Mouse (Mus musculus): ENCODE measurements around the gene Ap5m1.
"Not testable (repeated sequence)": the region's sequence is repeated elsewhere in the genome, so short reads cannot be mapped to it uniquely, and the experiment has no call there.

Ap5m1 gene

DNA sequence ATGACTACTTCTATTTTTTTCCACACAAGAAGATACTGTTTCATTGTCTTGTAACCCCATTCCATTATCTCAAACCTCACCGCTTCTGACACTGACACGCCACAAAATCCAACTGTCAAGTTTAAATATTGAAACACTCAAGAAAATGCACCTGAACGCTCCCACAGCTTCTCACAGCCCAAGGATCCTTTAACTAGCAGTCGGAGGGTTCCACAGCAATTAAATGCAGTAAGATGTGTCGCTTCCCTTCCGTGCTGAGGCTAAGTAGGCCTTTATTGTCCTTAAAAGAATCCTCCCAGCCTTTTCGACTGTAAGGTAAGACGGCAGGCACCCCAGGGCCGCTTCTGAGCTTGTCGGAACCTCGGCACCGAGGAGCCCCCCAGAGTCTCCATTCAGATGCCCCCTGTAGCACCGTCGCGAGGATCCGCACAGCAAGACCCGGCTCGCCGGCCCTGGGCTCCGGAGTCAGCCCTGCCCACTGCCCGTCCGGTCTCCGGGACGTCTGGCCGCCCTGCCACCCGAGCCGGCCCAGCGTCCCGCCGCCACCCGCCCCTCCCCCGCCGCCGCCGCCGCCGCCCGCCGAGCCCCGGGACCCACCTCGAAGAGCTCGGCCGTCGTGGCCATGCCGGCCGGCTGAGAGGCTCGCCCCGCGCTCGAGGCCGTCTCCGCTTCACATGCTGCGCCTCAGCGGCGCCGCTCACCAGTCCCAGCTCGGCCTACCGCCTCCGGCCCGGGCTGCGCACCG lies at the start of gene Ap5m1:
Ap5m1 (plus strand) TSS at position 569 of the 745 bp plus-strand sequence.
- DNase-seq = no peak

DNA sequence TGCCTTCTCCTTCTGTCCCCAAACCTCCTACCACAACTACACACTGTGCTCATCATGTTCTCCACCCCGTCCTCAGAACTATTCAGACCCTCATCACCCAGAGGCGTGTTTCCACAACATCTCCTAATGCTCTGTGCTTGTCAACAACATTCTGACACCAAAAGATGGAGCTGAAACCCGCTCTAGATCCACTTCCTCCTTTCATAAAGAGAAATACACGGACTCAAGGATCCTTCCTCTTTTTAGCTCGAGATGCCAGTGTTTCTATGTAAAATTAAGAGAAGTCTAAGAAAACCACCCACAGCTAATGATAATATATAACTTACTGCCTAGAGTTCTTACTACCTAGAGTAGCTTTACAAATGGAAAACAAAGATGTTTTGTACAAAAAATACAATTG lies 46.1 kb upstream of the Ap5m1 start:
- DNase-seq = no peak

DNA sequence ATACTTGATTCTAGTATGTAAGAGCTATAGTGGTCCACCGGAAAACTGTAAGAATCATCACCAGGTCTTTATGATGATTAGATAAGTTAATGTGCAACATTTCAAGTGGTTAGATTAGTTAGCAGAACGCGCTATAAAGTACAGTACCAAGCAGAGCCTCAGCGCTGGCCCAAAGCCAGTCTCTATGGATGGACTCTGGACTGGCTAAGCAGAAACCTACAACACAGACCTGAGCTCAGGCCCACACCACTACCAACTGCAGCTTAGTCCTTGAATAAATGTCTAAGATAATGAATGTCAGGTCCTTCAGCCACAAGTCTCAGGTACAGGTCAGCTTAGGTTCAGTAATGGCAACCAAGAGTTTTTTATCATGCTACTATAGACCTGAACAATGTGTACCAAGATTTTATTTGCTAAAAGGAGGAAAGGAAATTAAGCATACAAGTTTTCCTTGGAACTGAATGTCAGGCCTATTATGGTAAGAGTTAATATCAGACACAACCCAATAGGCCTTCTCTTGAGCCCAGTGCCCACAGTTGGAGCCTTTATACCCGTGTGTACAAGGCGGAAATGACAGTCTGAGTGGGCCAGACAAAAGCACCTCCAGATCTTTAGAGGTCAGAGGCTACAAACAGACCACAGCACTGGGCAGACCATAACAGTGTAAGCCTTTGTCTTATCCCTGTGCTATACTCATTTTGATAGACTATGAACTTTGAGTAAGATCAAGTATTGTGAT lies 38.7 kb upstream of the Ap5m1 start:
- no peak for DNase-seq

DNA sequence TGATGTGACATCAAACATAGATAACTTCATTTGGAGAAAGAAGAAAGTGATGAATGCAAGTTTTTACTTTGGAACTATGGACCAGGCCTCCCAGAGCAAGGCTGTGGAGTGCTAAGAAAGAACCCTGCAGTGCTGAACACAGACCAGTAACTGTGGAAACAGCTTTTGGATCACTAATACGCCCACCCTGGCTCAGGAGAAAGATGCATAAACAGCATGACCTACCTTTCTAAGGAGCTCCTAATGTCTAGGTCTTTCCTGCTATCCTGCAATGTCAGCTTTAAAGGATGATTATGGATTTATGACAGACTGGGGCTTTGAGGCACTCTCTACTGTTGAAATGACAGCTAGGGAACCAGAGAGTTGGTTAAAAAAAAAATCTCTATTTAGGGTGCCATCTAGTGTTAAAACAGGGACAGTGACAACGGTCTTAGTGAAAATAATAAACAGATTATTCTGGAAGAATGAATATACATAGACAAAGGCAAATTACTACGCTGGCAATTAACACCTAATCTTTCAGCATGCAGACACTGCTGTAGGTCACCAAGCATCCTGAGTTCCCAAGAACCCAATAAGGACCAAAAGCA lies 38.0 kb upstream of the Ap5m1 start:
- DNase-seq = peak; percentile 8

DNA sequence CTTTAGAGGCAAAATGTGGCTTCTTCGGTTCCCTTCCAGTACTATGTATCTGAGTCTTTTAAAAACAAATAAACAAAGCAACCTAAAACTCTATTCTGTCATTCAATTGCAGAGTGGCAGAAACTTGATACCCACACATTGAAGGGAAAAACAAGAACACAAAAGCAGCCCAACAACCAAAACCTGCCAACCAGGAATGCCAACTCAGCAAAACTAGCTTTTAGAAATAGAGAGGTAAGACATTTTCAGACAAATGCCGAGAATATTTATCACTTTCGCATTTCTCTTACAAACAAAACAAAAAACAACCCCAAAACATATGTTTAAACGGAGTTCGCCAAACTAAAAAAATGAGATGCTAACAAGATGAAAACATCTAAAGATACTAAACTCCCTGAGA lies 36.9 kb upstream of the Ap5m1 start:
- no peak for DNase-seq

DNA sequence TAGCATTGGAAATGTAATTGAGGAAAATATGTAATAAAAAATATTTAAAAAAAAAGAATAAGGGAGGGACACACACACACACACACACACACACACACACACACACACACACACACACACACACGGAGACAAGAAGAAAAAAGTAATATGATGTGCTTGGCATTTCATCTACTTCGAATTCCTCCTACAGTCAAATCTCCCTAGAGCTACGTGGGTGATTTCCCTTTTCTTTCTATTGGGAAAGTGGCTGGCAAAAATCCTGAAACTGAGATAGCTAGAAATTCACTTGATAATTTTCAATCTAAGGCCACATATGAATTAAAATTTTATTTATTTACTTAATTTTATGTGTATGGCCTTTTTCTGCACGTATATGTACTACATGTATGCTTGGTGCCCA lies 20.3 kb upstream of the Ap5m1 start:
- DNase-seq = no peak

DNA sequence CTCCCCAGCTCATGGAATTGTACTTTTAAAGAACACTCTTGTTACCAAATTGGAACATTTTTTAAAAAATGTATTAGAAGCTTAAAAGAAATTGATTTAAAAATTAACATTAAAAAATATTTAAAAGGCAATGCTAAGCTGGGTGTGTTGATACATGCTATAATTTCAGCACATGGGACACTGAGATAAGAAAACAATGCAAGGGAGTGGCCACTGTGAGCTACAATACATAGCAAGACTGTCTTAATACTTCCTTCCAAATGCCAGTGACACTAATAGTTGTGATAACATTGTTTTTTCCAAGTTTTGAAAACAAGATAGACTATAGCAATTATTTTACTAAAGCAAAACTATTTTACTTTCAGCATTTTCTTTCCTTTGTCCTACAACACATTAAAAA lies 16.4 kb upstream of the Ap5m1 start:
- no peak for DNase-seq

DNA sequence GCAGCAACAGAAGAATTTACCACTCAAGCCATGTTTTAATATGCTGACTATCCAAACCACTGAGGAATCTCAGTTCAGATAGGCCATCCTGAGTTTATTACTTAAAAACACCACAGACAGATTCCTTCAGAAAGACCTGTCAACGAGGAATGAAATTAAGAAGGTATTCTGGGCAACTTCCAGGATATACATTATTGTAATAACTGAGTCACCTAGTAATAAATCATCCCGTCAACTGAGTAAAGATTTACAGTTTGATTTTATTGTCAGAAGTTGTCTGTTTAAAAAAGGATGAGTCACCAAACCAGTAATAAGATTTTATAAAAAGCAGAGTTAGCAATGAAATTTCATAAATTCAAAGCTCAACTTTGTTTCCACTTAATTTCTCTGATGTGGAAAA lies 2.1 kb upstream of the Ap5m1 start:
- DNase-seq = no peak

DNA sequence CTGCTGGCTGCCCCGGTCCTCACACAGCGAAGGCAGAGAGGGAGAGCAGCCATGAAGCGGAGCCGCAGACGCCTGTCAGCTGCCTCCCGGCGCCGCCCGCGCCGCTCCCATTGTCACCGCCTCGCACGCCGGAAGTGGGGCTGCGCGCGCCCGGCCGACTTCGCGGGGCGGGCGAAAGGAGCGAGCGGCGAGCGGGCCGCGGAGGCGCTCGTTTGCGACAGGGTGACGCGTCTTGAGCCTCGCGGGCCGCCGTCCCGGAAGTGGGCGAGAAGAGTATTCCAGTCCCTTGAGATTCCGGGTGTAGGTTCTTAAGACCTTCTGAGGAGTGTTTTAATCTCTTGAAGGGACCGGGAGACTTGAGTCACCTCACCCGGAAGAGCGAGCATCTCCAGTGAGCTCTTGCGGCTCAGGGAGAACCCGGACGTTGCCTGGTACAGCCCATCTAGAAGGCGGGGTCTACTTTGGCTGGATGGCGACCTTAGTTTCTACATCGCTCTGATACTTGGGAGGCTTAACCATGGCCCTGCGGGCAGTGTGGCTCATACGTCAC lies 452 bp downstream of the Ap5m1 start, which contains the start of gene Exoc5:
Exoc5 (minus strand) TSS at position 380 of the 550 bp plus-strand sequence.
- peak; percentile 97 for DNase-seq

DNA sequence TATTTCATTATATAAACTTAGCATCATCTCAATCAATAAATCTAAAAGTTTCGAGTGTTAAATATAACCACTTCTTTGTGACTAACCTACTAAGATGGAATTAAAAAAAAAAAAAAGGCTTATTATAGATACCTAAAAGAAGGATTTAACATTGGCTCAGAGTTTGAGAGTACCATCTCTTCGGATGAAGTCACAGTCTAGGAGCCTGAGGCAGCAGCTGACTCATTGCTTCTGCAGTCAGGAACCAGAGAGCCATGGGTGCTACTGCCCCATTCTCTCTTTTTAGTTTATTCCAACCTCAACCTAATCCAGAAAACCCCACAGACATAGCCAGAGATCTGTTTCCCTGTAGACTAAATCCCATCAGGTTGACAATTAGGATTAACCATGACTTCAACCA lies 6.9 kb downstream of the Ap5m1 start:
- DNase-seq = no peak

DNA sequence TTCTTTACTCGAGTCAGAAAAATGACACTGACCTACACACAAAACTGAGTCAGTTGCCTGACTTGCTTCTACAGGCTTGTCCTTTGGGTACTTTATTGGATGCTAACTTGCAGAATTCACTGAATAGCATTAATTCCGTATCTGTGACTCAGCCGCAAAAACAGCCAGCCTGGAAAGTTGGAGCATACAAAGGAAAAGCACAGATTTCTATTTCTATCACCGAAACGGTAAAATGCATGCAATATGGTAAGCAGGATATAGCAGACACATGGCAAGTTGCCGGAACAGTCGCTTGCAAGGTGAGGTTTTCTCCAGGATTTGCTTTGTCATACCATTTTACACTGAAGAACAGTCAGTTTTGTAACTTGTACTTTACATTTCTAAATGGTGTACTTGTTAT lies 8.0 kb downstream of the Ap5m1 start:
- DNase-seq = no peak

DNA sequence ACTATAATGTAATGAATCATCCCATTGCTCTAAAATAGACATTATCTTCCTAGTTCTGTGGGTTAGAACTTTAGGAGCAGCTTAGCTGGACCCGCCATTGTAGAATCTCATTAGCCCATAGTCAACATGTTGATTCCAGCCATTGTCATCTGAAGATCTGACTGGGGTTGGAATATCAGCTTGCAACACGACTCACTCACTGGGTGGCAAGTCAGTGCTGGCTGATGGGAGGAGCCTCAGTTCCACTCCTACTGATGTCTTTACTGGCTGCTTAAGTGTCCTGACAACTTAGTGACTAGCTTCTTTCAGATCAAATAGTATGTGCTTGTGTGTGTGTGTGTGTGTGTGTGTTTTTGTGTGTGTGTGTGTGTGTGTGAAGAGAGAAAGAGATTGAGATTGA lies 8.5 kb downstream of the Ap5m1 start:
- no peak for DNase-seq

DNA sequence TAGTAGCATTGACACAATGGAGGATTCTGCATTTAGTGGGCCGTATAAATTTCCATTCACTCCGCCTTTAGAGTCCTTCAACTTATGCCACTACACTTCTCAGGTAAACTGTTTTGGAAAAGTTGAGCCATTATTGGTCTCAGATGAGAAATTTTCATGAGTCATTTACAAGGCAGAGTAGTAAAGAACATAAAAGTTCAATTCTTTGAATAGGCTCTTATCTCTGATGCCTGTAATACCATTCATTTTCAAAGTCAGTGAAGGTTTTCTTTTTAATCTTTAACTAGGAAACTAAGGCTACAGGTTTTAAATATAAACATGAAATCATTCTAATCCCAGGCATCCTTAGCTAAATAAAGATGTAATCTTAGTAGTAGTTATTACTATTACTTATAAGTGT lies 12.9 kb downstream of the Ap5m1 start:
- no peak for DNase-seq

DNA sequence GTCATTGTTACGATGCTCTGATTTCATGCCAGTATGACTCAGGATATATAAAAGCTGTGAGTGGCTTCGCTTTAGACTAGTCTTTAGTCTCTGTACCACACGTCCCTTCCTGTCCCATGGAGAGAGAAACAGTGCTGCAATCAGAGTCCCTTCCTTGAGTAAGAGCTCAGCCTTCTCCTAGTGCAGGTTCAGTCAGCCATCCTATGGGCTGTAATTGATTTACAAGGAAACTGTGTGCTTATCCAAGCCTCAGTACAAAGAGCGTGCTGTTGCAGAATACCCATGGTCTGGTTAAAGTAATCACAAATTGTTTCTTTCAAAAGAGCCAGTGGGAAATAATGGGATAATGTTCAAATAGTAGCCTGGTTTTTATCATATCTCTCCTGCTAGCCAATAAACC lies 20.6 kb downstream of the Ap5m1 start:
- DNase-seq = no peak

DNA sequence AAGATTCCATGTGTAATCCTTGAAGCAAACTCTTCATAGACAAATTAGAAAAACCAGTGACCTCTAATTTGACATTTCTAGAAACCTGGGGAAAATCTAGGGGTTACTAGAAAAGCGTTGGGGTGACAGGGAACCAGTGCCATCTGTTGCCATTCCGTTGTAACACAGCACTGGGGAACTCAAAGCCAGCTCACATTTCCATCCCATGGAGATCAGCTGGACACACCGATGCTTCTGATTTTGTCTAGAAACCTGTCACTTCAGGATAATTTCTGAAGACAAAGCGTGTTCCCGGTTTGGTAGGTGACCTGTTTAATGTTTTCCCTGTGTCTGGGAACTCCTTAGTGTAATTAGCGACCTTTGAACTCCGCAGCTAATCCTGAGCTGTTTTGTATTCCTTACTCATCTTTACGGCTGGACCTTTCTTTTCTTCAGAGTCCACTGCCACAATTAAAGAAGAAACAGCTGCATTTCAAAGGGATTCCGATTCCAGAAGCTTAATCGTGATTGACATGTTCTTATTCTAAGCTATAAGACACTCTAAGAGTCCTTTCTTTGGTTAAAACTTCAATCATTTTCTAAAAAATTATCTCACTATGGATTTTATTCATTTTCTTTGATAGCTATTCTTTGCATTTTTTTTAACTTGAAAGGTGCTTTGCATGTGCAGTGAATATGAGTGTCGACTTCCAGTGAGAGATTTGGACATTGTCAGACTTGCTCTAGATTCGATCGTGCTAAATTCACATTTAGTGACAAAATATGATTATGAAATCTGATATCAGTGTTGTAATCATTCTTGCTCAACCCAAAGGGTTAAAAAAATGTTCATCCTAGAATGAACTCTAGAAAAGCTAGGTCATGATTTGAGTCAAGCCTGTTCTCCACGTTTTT lies 22.5 kb downstream of the Ap5m1 start:
- peak; percentile 45 for DNase-seq

DNA sequence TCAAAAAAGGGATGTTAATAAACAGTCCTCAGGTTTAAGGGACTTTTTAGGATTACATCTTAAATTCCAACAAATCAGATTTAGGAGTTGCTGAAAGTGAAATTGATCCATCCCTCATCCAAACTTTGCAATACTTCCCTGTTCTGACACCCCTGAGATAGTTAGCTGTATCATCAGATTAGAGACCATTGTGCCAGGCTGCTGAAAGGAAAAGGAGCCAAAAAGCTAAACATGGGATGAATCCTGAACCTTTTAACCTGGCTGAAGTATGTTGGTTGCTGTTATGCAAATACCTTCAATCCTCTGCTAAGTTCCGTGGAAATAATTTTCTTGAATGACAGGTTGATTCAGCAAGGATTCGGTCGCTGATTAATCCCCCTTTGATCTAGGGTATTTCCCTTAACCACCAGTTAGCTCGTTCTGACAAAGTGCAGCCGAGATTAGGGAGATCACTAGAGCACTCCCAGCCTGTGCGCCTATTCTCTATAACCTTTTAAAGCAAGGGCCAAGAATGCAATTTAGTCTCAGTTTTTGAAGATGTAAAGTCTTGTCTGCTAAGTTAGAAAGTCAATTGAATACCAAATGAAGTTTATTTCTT lies 23.7 kb downstream of the Ap5m1 start:
- DNase-seq = peak; percentile 47

DNA sequence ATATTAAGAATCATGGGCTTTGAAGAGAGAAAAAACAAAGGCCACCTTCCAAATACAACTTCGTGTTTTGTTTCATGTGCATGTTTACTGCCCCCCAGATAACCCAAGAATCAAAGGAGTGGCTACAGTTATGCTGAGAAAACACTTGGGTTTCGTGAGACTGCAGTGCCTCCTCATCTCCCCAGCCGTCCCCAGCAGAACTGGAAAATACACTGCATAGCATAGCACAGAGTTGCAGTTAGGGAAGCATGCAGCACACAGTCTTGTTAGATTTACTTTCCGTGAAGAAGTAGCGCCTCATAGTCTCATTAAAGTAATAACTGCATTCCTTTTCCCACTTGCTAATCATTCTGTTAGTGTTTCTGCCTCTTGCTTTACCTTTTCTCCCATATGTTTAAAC lies 24.2 kb downstream of the Ap5m1 start:
- DNase-seq = peak; percentile 18

DNA sequence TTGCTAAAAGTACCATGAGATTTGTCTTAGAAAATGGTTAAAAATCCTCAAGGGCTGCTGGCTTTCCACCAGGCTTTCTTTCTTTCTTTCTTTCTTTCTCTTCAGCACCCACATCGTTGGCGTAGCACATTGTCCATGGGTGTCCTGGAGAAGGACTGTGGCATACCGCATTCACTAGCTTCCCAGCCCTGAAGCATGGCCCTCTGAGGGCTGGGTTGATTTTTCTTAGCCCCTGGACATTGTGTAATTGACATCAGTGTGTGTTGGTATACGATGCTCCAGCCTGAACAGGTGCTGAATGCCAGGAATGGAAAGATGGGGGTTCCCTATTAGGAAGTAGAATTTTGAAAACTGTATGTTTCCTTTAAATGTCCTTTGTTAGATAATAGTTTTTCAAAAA lies 25.4 kb downstream of the Ap5m1 start:
- no peak for DNase-seq

DNA sequence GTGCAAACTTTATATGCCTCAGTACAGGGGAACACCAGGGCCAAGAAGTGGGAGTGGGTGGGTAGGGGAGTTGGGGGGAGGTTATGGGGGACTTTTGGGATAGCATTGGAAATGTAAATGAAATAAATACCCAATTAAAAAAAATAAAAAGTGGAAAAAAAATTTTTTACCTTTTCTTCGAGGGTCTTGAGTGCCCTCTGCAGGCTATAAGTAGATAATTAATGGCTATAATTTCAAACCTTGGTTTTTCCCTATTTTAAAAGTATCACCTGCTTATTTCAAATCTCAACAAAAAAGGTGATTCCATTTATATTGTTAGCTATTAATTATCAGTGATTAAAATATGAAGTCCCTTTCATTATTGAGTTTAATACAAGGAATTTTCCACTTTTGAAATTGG lies 25.9 kb downstream of the Ap5m1 start:
- DNase-seq = not testable (repeated sequence)

DNA sequence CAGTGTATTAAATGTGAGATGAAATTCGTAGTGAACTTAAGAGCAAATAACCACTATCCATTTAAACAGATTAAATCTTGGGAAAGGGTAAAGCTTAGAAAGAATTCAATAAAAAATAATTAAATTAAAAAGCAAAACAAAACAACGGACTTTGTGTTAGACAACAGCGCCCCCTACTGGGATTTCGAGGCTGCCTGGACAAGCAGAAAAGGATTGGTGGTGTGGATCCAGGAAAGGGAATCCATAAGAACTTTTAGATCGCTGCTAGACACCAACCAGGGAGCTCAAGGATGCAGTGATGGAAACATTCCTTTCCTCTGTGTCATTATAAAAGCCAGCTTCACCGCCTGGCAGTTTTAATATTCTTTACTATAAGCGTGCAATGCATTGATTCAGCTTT lies 52.5 kb downstream of the Ap5m1 start:
- peak; percentile 75 for DNase-seq

DNA sequence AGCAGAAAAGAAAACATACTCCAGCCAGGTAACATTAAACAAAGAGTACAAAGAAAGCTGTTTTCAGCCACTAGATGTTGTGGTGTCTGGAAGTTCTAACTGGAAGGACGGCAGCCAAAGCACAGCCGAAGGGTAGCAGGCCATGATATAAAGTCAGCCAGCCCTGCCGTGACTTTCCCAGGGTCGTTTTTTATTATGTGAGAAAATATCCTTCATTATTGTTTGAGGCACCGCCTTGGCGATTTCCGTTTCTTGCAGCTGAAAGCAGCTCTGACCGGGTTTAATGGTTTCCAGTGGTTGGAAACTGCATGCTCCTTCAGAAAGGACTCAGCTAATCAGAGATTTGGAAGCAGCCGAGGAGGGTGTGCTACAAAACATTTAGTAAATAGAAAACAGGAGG lies 55.8 kb downstream of the Ap5m1 start:
- DNase-seq = peak; percentile 22

DNA sequence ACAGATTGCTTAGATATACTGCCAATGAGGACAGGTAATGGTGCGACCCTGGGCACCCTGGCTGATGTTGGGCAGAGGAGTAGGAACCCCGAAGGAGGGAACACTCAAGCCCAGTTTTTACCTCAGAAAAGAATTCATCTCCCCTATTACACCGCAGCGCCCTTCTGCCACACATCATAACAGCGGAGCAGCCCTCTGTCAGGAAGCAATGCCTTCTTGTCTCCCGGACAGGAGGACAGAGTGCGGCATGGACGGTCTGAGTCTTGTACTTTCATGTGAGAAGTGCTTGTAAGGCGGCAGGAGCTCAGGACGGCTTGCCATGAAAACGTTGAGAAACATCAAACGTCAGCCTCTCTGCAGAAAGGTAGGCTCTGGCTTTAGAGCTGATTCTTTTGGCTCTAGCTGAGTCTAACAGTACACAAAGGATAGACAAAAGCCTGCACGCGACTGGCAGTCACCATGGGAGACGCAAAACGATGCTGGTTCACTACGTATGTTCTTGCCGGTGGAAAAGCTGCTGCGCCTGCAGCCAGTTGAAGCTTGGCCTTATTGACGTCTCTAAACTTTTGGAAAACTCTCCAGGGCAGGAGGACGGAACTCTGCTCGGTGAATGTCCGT lies 61.4 kb downstream of the Ap5m1 start:
- DNase-seq = peak; percentile 34

Measured in embryo, embryonic 11 days (tissue).